Mouse (Mus musculus) urinary bladder, postnatal 25 days (tissue): ENCODE data around the gene Gnb3.

Experiments used
- DNase-seq: peaks from one replicate; pipeline ENCODE4 v3.0.0; 2022; ENCODE audit warnings: low spot score

Gnb3 gene

DNA sequence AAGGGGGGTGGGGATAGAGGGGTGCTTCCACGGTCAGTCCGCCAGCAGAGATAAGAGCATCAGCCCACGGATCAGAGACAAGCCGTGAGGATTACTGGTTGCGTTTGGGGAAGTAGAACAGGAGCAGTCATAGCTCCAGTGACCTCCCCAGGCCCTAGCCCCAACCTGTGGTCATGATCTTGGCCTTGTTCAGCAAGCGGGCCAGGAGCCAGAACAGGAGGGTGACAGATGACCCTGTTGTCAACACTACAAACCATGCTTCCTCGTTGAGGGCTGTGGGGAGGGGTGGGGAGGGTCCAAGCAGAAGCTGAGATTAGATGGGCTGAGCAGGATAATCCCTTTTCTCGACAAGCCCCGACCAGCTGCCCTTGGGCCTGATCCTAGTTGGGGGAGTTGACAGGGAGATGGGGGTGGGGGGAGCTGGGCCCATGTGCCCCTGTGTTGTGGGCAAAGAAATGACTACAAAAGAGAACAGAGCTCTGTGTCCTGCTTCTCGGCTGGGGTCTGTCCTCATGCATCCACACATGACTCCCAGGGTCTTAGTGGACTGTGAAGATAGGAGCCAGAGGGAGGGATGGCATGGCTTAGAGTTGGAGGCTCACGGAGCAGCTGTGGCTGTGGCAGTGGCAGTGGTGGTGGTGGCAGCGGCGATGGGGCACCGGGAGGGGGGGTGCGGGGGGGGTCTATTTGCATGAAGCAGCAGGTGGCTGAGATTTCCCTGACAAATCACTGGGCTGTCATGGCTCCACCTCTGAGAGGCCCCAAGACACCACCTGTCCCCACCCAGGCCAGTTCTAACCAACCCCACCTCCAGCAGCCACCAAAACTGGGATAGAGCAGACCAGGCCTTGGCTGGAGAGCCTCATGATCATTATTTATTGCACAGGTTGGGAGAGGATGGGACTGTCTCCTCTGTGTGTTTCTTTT, at the start of gene Gnb3:
Gene Gnb3, minus strand, starts transcription at position 35 of the 927 bp plus-strand sequence.
- no peak for DNase-seq

DNA sequence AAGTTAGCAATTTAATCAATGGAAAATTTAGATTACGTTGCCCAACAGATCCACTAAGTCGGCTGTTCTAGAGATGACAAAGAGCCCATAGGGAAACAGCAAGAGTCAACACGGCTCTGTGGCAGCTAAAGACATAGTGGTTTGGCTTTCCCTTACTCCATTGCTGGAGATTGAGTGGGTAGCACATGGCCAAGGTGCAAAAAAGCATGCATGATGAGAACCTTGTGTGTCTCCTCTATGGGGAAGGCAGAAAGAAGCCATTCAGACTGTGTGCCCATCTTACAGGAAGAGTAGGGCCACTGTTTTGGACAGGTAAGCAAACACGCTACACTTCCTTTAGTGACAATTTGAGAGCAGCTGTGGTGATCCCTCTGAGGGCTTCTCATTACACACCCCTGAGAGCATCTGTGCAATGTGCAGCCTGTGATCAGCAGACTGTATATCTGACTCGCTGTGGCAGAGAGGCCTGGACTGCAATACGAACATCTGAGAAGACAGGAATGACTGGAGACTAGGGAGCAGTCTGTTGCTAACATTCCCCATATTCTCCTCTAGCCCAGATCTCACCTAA, 48.6 kb upstream of the Gnb3 start:
- no peak for DNase-seq

DNA sequence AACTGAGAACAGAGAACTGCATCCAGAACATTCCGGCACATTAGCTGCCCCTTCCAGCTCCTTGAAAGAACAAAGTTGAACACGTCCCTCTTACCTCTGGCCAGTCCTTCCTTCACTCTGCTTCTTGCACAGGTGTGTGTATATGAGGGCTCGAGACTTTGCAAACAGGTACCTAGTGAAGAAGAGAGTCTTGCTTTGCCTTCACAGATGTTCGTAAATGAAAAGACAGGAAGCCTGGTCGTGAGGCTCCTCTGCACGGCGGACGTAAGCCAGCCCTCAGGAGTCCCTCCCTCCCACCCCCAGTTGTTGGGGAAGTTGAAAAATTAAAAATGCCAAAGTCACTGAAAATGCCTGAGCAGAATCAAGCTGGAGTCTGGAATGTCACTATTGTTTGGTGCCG, 47.9 kb upstream of the Gnb3 start, which contains the start of gene Cd4:
Gene Cd4, minus strand, starts transcription at position 236 of the 400 bp plus-strand sequence.
- DNase-seq = no peak

DNA sequence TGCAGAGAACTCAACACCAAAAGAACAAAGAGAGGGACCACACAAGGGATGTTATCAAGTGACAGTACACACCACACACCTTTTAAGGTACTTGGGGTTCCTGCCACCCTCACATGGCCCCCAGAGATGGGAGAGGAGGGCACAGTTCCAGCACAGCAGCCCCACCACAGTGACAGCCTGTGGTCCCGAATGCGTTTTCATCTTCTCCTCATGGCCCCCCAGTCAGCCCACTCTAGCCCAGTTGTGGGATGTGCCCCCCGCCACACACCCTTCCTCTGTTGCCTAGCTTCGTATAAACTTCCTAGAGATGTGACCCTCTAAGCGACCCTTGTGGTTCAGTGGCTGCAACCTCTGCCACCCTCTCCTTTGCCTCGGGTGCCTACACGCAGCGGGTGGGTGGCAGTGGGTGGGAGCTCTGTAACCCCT, 45.9 kb upstream of the Gnb3 start:
- DNase-seq = no peak

DNA sequence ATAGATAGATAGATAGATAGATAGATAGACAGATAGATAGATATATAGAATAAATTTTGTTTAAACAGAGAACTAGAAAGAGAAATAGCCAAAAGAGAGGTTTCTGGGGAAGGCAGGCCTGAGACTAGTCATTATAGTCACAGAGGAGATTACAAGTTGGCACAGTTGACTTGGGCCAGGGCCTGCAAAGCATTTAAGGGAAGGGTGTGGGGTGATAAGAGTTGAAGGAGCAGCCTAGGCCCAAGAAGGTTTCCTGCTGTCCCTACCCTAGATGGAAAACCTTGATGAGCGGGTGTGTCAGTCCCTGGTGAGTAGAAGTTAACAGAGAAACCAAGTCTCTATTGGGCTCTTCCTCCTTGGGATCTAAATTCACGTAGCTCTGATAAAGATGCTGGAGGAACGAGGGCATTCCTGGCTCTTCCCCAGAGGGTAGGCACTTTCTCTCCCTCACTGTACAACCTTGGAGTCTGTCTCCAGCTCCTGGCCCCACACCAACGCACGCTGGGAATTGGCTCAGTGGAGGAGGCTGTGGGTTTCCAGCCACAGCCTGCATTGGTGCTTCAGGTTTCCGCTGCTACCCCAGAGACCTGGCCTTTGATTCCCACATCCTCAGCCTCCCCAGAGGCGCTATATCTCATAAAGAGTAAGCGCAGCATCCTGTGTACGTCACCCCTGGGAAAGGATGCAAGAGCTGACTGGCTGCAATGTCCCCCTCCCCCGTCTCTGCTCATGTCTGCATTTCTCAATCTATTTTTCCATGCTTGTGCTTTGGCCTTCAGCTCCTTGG, 44.8 kb upstream of the Gnb3 start:
- no peak for DNase-seq

DNA sequence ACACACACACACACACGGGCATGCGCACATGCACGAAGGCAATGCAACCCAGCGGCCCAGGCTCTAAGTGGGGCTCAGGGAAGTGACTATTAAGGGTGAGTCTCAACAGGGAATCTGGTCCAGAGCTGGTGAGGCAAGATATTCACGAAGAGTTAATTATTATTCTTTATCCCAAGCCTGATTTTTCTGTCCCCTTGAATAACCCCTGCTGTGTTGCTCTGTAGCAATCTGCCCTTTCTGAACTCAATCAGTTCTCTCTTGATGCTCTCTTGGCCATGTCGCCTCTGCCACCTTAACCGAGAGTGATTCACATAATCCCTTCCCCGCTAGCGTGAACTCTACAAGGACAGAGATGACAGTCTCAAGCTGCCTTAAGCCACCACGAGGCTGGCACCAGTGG, 43.3 kb upstream of the Gnb3 start:
- no peak for DNase-seq

DNA sequence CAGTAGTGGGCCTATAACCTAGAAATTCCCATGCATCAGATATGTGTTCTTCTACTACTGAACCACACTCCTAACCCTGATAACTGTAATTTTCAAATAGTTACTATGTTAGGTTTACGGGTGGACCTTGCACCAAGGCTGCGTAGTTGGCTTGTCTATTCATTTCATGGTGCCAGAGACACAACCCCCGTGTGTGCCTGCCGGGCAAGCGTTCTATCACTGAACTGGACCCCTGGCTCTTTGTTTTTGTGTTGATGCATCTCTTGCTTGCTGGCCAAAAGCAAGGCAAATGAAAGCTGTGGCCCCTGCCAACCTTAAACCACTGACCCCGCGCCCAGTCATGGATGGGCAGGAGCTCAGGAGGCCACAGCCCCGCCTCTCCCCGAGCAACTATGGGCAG, 41.7 kb upstream of the Gnb3 start:
- DNase-seq = no peak

DNA sequence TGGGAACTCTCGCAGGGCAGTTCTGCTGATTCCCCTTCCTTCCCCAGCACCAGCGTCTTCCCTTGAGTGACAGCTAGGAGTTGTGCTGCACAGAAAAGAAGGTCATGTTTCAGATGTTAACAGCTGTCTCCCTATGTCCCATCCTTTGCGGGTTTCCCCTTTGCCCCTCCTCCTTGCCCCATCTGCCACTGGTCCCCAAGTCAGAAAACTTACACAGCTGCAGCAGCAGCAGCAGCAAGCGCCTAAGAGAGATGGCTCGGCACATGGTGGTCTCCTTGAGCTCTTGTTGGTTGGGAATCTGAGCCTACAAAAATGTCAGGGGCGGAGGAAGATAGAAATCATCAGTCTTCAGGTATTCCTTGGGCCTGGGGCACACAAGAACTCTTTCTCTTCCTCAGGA, 39.3 kb upstream of the Gnb3 start:
- no peak for DNase-seq

DNA sequence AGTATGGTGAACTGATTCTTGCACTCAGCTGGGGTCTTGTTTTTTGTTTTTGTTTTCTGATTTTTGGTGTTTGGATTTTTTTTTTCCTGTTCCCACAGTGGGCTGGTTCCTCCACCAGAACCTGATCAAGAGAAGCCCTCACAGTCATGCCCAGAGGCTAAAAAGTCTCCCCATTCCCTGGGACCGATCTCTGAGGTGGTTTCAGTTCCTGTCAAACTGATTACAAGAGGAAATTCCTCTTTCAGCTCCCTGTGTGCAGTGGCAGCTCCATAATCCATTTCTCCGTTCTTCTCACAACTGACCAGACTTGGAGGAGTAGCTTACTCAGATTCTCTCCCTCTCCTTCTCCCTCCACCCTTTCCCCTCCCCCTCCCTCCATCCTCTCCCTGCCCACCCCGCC, 34.3 kb upstream of the Gnb3 start:
- no peak for DNase-seq

DNA sequence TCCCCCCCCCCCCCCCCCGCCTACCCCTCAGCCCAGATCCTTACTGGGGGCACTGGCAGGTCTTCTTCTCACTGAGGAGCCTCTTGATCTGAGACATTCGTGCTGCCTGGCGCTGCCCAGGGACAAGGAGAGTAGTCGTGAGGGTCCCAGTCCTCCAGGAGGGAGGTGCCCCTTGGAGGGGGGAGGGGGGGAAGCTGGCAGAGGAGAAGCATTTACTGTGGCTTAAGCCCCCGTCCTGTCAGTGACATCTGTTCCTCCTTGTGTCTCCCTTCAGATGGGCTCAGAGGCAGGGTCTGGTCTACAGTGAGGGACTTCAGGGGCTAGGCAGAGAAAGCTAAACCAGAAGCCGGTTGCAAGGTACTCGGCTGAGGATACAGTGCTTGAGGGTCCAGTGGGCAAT, 26.5 kb upstream of the Gnb3 start:
- DNase-seq = no peak

DNA sequence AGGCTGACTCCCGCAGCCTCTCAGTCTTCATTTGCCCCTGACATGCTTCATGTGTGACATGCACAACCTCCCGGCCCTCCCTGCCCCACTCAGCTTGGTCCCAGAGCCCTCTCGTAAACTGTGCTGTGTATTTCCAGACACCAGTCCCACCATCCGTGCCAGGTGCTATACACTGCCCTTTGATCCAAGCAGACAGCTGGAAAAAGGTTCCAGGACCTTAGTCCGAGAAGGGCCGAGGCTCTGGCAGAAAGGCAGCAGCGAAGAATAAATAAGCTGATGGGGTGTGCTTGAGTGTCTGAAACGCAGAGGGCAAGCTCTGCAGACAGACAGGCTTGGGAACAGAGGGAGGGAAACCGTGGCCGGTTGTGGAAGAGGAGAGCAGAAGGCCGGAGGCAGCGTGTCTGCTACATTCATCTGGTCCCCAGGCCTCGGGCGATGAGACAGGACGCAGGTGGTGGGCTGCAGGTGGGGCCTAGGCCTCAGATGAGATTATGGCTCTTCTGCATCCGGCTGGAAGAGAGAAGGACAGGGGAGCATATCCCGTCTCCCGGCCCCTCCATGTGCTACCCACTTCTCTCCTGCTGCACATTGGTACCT, 25.8 kb upstream of the Gnb3 start:
- no peak for DNase-seq

DNA sequence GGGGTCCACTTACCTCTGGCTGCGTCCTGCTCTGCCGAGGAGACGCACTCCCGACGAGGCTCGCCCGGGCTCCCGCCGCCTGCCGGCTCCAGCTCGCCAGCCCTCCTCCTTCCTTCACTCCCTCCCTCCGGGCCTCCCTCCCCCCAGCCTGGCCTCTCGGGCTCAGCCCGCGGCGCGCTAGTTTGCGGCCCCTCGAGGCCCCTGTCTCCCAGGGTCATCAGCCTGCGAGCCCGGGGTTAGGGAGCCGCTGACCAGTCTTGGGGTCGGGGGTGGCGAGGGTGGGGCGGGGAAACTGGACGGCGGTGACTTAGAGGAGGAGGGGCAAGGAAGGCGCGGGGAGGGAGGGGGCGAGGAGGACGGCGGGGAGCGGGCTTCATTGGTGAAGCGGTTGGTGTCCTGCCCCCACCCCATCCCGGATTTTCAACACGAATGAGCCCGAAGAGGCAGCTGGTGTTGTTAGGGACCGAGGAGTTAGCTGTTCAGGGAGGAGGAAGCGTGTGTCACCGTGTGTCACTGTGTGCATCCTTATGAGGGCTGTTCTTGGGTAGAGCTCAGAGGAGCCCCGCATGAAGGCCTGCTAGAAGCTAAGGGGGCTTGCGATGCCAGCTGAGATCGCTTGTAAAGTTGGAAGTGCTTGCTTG, 23.7 kb upstream of the Gnb3 start, which contains the start of gene Gpr162:
Gene Gpr162, minus strand, starts transcription at position 326 of the 641 bp plus-strand sequence.
- DNase-seq = peak; percentile 60

DNA sequence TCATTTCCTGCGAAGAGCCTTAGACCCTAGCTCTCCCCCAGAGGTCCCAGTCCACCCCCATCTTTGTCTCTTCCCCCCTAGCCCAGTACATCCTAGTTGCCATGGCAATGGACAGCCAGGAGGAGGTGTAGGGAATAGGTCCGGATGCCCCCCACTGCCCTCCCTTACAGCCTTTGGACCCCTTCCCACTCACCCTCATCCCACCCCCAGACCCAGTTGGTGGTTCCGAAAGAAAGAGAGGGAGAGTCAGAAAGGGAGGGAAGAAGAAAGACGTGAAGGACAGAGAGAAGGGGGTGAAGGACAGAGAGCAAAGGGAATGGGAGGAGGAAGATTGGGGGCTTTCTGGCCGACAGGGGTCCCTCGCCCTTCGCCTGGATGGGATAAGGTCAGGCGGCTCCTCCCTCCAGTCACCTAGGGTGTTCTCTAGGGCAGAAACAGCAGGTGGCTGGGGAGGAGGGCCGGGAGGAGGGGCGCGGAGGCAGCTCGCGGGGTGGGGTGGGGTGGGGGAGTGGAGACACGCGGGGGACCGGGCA, 23.1 kb upstream of the Gnb3 start:
- DNase-seq = no peak

DNA sequence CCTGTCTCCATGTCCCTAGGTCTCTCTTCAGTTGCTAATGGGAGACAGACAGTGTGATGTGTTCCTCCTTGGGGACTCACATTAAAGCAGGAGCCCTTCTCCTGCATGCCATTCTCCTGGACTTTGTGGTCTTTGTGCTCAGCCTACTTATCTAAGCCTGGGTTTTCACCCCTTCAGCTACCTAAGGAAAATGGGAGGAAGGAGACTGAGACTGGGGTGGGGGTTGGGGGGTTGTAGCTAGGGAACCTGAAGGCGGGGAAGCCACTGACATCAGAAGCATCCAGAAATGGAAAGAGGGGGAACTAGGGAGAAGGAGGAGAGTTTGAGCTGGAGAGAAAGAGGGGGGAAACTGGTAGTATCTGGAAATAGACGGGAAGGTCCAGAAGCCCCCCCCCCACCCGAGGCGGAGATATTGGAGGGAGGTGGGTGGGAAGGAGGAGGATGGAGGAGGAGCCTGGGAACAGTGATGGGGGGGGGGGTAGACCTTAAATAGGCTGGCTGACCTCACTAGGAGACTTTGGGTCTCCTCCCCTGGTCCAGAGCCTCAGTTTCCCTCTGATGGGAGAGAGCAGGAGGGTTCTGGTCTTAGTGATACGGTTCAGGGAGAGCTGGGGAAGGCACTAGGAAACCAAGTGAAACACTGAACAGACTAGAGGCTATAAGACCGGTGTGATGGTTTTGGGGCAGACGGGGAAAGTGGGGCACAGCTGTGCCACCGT, 22.5 kb upstream of the Gnb3 start:
- DNase-seq = no peak

DNA sequence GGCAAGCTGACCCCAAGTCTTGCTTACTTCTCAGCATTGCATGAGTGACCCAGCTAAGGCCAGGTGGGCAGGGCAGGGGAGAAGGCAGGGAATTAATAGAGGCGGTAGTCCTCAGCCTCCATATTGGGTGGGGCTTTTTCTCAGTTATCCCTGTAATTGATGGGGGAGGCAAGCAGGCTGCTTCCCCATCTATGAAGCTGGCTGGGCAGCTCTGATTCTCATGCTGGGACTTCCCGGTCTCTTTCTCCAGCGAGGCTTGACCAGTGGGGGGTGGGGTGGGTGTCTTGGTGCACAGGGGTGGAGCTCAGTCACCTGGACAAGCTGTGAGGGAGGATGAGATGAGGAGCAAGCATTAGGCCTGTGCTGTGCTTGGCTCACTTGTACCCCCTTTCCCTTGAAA, 21.7 kb upstream of the Gnb3 start:
- no peak for DNase-seq

DNA sequence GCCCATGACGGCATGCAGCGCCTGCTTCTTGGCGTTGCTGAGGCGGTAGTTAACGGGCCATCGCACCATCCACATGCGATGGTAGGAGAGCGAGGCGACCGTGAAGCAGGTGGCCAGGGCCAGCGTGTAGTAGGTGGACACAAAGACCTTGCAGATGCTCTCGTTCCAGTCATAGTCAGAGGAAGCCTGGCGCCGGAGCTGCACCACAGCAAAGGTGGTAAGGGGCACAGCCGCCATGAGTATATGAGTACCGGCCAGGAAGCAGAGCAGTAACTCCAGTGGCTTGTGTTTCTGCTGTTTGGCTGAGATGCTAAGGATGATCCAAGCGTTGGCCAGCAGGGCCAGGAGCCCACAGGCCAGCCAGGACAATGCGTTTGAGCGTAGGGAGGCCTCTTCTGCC, 21.2 kb upstream of the Gnb3 start:
- no peak for DNase-seq

DNA sequence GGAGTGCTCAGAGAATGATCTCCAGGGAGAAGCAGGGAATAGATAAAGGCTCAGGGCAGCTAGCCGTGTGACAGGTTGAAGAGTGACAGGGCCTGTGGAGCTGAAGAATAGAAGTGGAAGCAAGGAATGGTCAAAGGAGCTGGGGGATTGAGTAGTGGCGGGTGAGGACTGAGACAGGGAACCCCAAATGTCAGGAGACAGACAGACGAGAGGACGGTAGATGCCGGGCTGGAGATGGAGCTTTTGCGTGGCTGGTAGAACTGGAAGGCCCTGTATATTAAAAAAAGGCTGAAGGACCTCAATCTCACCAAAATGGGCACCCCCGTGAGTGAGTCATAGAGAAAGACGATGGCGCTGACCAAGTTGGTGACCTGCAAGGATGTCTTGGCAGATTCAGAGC, 20.4 kb upstream of the Gnb3 start:
- DNase-seq = no peak

DNA sequence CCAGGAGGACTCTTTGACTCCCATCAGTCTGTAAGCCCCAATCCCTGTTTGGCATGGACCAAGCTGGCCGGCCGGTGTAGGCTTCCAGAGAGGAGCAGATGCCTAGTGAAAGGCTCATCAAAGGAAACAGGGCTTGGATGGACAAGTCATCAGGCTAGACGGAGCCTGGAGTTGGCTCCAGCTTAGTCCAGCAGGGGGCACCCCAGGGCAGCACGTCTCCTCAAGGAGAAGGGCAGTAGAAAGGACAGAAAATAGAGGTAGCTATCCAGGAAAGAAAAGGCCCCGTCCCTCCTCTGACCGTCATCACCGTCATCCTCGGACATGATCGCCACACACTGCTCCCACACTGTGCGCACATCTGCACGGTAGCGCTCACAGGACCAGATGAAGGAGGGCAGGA, 19.6 kb upstream of the Gnb3 start:
- DNase-seq = peak; percentile 92

DNA sequence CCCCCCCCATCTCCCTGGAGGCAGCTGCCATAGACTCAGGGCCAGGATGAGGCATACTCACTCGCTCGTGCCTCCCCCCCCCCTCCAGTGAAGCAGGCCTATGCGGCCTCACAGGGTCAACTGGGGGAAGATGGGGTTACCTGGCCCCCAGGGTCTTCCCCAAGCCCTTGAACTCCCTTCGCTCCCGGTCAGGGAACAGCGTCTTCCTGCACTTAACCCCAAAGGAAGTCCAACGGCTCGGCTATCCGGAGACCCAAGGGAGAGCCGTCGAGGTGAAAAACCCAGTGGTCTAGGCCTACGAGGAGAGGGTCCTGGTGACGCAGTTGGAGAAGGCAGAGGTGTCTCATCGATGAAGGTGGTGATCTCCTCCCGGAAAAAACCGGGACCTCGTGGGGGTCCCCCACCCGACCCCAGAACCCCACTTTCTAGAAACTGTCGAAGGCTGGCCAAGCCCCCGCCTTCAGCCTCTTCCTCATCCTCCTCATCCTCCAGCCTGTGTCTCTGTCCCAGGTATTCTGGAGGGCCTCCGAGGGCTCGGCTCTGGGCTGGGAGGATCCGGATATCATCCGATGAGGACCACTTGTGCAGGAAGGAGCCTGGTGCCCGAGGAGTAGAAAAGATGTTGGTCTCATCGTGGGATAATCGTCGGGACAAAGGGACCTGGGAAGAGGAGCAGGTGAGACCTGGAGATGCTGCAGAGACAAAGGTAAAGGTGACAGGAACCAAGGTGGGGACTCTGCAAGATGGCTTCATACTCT, 18.7 kb upstream of the Gnb3 start:
- no peak for DNase-seq
